Mouse (Mus musculus) A20 (cell line): ENCODE data around the gene Plcb2.
A peak's percentile ranks its signal among the peaks of the same experiment; 100 is the strongest.

ENCODE experiments used
- DNase-seq: peaks from one replicate; pipeline ENCODE4 v3.0.0-alpha.2; 2011; ENCODE audit warnings: low read depth, low spot score

Plcb2 gene

DNA sequence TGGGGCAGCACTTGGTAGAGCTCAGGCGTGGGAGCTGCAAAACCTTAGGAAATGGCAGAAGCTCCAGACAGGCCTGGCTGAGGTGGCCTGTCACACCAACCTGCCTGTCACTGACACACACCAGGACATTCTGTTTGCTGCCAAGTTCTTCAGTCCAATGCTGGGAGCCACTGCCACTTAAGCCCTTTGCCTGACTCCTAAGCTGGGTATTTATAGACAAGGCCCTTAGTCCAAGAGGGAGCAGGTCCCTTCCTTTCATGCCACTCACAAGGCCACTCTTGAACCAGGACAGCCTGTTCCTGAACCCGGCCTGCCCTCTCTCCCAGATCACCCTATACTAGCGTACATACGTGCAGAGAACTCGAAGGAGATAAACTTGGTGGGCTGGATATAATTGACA is 11.6 kb downstream of the Plcb2 start:
- DNase-seq = no peak

DNA sequence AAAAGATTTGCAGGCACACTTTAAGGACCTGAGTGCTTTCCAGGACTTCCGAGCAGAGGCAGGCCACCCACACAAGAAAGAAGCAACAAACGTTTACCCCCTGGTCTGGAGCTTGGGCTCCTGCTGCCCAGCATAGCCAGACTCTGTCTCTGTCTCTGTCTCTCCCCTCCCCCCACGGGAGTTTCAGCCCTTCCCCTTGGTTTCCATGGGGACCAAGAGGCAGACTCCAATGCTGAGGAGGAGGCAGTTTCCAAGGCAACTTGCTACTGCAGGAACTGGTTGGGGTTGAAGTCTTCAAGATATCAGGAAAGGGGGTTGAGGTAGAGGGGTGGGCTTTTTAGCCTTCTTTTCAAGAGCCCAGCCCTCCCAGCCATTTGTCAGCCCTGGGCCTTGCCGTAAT is 14.0 kb downstream of the Plcb2 start:
- no peak for DNase-seq

DNA sequence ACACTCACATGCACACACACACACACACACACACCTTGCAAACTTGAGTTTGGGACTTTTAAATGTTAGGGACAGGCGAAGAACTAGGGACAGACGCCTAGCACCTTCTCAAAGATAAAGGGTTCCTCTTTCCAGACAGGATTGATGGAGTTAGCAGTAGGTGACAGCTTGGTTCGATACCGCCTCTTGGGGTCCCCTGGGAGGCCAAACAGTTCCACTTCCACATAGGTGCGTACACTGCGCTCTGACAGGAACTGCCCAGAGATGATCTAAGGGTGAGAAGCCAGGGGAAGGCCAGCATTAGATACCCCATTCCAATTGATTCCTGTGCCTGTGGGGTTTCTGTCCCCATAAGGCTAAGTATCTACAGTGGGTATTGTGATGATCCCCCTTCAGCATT is 14.6 kb downstream of the Plcb2 start:
- DNase-seq = peak; percentile 72

DNA sequence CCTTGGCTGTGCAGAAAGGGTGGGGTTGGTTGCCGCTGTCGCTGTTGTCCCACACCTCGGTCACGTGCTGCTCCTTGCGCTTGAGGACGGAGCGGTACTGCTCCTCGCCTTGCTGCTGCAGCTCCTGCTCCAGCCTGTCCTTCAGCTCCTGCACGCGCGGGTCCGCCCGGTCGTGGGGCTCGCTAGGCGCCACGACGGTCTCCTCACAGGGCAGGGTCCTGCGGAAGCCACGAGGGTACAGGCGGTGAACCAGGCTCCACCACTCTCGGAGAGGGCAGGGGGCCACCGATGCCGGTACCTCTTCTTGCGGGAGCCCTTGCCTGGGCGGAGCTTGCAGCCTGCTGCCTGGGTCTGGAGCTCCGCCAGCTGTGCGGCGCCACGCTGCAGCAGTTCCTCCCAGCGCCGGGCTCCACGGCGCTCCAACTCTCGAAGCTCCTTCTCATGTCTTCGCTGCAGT is 17.2 kb downstream of the Plcb2 start:
- DNase-seq = no peak

DNA sequence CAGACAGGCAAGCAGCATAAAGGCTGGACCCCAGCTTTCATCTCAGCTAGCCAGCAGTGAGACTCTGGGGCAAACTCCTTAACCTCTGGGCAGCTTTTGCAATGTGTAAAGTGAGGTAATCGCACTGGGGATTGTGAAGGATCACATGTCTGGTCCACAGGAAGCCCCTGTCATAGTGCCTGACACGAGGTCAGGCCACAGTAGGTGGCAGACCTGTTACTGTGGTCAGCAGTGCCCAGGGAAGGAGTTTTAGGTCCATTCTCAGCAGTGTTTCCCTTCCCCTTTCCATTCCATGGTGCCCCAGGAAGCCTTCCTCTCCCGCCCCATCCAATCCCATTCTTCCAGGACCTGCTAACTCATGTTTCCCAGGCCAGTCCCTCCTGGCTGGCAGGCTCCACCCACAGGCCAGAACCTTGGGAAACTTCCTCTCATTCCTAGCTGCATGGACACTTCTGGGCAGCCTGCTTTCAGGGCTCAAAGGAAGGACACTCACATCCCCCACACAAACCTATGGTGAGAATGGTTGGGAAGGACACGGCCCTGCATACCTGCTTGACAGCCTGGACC is 18.5 kb downstream of the Plcb2 start:
- DNase-seq = no peak

DNA sequence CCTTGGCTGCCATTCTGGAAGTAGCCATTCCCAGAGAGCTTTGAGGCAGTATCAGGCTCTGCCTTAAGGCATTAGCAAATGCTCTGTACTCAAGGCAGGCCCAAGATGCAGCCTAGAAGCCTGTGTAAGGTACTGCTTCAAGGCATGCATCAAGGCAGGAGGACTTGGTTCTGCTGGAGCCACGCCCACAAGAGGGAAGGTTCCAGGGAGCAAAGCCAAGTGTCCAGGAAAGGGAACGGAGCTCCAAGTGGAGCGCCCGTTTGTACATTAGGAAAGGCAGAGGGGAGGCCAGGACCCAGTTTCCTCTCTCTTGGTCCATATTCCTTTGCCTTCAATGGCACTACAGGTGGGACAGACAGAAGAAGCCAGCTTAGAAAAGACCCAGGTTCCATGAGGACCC is 19.8 kb downstream of the Plcb2 start:
- DNase-seq = no peak

DNA sequence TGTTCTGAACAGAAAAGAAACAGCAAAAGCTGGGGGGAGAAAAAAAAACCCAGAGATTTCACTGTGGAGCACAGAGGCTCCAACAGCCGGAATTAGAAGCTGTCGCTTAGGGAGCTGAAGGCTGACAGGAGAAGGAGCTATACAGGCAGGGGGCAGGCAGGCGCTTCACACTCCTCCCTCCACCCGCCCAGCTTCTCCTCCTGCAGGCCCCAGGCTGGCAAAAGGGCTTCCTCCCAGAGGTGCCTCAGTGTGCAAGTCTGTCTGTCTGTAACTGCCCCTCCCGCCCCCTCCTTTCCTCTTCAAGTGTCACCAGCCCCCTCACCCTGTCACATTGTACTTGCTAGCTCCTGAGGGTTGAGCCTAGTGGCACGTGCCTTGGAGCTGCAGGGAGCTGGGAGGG is 21.8 kb downstream of the Plcb2 start:
- DNase-seq = no peak

DNA sequence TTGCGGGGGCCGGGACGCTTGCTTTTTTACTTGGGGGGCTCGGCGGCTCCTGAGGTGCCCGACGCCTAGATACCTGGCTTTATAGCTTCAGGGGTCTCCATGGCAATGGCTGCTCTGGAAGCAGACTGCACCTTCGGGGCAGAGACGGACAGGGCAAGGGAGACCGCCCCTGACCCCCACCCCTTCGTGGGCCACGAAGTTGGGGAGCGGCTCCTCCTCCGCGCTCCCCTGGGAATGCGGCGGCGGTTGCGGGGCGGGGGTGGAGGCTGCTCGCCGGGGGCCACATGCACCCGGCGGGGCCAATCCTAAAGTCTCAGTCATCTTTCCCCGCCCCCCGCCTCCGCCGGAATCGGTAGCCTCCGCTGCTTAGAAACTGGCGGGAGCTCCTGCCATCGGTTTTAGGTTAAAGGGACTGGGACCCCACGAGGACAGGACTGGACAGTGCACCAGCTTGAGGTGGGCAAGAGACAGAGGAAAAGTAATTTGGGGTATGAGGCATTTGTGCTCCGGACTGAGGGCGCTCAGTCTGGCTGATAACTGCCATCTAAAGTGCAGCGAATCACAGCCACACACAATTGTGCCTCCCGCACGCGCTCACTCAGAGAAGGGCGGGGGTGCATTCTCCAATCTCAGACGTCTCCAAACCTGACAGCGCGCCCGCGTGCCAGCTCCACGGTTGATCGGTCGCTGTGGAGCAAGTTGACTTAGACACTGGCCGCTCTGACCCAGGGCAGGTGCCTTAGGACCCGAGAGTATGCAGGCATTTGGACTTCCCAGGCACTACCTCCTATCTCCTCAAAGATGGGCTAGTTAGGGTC is 24.1 kb downstream of the Plcb2 start, which contains the start of gene Ankrd63:
Gene Ankrd63 (minus strand): TSS at position 51 of the 818 bp plus-strand sequence.
- no peak for DNase-seq

DNA sequence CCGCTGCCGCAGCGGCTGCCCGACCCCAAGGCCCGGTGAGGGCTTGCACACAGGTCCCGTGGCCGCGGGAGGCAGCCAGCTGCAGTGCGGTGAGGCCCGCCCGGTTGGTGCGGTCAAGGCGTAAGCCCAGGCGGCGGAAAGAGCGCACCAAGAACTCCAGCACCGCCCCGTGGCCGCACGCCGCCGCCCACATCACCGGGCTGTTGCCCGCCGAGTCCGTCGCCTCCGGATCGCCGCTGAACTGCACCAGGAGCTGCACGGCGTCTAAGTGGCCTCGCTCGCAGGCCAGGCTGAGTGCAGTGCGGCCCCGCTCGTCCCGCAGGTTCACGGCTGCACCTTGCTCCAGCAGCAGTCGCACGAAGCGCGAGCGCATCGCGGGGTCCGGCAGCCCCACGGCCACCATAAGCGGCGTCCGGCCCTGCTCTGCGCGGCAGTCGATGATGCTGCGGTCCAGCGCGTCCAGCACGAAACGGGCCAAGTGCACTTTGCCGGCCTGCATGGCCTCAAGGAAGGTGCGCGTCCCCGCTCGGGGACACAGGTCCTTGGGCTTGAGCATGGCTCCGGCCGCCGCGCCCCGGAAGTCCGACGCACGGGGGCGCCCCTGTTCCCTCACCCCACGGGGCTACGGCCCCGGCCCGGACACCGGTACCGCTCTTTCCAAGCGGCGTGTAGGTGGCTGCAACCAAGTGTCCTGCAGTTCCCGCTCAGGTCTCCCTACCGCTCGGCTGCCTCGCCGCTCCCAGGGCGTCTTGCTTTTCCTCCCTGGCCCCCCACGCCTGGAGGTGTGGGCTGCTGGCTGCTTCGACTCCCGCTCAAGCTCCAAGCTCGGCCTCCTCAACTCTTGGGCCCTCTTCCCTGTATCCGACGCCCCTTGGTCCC is 25.1 kb downstream of the Plcb2 start:
- no peak for DNase-seq

DNA sequence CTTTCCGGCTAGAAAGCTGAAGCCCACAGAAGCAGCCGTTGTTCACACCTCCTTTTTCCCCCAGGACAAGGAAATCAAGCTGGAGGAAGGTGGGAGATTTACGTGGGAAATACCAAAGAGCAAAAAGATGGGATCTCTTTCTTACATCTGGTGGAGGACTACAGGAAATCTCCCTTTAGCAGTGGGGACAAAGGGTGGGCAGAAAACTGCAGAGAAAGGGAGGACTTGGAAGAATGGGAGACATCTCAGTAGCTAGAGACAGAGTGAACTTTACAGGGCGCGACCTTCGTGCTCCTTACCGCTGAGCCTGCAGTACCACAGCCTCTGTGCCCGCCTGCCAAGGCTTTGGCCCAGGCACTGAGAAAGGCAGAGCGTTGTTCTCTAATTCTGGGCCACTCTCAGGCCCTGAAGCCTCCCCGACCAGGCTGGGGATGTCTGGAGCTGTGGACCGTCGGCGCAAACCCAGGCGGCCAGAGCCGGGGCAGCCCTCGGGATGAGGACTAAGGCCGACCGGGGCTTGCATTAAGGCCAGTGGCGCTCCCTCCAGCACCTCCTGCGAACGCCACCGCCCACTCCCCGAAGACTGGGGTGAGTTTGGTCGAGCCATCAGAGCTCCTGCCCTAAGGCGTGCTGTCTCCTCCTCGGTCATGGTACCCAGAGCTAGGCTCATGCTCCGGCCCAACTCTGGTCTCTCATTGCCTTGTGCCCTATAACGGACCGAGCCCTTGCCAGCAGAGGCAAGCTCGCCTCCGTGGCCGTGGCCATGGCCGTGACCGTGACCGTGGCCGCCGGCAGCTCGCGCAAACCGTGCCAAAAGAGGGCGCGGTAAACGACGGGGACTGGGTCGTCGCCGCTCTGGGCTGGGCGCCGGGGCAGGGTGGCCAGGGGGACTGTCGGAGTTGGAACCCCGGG is 26.0 kb downstream of the Plcb2 start:
- no peak for DNase-seq

DNA sequence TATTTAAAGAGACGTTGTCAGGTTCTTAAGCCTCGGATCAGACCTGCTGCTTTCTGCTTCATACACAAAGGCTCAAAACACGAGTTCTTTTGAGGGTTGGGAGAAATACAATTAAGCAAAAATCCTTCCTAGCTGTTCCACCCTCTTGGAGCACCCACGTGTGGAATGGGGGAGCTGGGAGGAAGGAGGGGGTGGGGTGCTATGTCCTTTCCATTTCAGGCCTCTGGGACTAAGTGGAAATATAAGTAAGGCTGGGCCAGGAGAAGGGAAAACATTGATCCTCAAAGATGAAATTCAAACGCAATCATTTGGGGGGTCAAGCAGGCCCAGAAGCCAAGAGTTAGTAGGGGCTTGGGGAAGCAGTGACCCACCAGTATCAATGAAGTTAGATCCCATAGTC is 27.1 kb downstream of the Plcb2 start:
- DNase-seq = no peak

DNA sequence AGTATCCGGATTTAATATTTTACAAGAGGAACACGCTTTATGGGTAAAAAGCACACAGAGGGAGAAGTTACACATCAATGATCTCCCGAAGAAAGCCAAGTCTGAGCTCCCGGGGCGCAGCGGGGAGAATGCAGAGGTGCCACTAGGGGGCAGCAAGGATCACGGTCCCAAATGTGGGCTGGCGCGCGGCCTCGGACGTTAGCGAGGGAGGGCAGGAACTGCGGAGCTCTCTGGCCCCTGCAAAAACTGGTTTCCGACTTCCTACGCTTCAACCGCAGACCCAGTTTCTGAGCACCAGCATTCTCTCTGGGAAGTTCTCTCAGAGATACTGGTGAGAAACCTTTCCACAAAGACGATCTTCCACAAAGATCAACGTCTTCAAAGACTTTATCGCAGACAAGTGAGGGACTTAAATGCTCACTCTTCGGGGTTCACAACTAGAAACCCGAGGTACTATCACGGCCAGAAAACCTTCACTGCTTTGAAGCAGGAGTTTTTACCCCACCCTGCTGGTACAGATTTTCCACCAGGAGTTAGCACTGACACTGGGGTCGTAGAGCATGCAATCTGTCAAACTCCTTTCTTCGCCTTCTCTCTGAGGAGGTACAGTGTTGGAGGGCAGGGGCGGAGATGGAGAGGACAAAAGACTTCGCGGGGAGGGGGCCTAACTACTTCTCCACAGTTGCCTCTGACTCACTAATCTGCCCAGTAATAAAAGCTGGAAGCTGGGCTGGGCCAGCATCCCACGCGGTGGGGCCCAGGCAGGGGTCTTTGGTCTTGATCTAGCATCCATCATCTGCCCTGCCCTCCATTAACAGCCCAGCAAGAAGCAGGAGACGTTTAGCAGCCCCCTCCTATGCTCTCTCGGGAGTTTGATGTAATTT is 27.8 kb downstream of the Plcb2 start:
- DNase-seq = peak; percentile 82

DNA sequence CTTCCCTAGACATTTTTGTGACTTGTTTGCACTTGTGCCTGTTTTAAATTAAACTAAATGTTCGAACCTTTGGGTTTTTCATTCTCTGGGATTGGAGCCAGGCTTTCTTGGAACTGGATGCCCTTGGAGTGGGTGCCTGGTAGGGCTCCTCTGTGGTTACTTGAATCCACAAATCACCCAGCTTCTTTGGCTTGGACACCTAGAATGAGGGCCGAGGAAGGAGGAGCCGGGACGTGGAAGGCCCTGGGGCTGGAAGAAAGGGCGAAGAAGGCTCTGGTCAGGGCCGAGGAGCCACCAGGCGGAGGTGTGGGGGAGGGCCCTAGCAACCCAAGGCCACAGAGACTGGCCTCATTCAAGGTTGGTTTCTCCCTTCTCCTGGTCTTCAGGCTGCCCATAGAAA is 30.3 kb downstream of the Plcb2 start:
- DNase-seq = no peak

DNA sequence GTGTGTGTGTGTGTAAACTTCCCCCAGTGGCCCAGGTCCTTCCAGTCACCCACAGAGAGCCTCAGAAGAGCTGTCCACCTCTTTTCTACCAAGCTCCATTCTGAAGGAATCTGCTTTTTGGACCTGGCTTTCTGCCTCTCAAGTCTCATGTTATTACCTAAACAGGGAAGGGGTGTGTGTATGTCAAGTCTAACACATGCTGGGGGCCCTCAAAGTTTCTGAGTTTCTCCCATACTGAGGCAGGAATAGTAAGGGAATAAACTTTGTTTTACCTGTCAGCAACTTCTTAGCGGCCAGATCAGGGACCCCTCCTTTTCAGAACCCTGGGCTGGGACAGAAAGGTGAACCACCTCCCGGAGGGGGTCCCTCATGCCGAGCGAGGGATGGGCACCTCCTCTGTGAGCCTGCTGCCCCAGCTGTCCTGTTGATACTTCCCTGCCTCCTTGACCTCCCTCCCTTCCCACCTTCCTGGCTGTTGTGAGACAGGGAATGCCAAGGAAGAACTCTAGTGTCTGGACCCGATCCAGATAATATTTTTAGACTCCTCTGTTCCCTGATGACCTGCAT is 30.8 kb downstream of the Plcb2 start:
- DNase-seq = no peak

DNA sequence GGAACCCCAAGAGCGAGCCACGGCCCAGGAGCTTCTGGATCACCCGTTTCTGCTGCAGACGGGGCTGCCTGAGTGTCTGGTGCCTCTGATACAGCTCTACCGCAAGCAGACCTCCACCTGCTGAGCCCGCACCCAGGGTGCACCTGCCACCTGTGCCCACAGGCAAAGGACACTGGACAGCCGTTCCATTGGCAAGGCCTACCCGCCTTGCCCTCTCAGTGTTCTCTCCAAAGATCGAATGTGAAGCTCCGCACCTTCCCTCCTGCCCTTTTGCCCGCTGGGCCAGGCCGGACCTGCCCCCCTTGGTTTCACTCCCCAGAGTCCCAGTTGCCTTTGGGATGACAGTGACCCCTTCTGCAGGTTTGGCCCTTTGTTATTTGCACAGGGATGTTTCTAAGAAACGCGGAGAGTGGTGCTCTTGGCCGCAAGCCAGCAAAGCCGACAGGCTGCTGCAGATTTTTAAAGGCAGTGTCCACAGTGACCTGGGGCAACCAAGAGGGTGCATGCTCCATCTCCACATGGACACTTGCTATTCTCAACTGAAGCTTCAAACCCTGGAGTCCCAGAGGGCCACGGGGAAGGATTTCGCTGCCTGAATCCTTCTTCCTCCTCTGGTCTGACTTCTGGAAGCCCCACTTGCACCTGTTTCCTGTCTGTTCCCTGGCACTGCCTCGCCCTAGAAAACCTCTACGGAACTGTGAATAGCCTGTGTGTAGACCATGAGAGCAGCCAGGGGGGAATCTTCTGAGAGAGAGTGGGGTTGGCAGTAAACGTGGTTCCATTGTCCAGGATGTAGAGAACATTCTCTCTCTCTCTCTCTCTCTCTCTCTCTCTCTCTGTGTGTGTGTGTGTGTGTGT is 31.6 kb downstream of the Plcb2 start:
- DNase-seq = no peak

DNA sequence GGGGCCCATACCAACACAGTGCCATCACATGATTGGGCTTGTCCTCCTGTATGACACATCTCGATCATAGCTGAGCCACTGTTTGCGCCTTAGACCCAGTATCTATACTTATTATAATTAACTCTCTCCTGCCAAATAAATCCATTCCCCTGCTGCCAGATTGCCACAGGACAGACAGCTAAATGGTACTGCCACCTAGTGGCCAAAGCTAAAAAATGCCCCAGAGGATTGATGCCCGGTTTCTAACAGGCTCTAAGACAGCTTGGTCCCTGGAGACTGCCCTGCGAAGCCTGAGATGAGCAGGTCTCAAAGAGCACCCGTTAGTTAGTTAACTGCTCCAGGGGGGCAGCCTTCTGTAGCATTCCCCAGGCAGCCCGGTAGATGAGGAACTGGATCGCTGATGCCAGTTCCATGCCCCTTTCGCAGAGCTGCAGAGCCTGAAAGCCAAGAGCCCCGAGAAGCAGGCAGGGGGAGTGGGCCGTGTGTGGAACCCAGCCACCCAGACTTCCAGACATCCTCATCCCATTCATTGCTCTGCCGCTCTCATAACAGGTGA is 32.5 kb downstream of the Plcb2 start:
- DNase-seq = peak; percentile 74

DNA sequence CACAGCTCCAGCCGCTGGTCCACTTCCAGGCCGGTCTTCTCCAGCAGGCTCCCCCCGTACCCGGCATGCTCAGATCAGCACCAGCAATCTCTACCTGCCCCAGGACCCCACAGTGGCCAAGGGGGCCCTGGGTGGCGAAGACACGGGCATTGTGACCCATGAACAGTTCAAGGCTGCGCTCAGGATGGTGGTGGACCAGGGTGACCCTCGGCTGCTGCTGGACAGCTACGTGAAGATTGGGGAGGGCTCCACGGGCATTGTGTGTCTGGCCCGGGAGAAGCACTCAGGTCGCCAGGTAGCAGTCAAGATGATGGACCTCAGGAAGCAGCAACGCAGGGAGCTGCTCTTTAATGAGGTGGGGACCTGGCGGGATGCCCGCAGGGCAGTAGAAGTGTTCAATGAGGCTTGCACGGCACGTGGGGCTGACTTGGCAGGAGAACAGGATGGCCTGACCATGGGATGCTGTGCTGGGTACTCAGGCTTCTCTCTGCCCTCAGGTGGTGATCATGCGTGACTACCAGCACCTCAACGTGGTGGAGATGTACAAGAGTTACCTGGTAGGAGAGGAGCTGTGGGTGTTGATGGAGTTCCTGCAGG is 34.8 kb downstream of the Plcb2 start:
- DNase-seq = no peak

DNA sequence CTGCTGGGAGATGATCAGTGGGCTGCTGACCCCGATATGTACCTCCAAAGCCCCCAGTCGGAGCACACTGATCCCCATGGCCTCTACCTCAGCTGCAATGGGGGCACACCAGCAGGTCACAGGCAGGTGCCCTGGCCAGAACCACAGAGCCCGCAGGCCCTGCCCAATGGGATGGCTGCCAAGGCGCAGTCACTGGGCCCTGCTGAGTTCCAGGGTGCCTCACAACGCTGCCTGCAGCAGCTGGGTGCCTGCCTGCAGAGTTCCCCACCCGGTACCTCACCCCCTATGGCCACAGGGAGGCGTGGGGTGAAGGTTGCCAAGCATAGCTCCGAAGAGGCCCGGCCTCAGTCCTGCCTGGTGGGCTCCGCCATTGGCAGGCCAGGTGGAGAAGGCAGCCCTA is 38.4 kb downstream of the Plcb2 start:
- DNase-seq = no peak
